Mouse (Mus musculus) brain, embryonic 14.5 days (tissue): ENCODE data around the gene Trem3.

ENCODE experiments used
- CTCF ChIP-seq: fragments of 200-500 bp; IDR thresholded peaks from 2 replicates; pipeline ENCODE4 v1.5.1; 2012; ENCODE audit warnings: inconsistent platforms, mild to moderate bottlenecking, moderate library complexity, borderline replicate concordance; ENCODE audit not compliant: insufficient read depth, insufficient read length; ENCODE audit errors: extremely low read depth
- POLR2A ChIP-seq: fragments of 200-500 bp; IDR thresholded peaks from 2 replicates; pipeline ENCODE4 v1.6.1; 2012; ENCODE audit warnings: mild to moderate bottlenecking, inconsistent platforms, borderline replicate concordance; ENCODE audit not compliant: poor library complexity, insufficient read depth, insufficient read length, severe bottlenecking; ENCODE audit errors: extremely low read depth

DNA sequence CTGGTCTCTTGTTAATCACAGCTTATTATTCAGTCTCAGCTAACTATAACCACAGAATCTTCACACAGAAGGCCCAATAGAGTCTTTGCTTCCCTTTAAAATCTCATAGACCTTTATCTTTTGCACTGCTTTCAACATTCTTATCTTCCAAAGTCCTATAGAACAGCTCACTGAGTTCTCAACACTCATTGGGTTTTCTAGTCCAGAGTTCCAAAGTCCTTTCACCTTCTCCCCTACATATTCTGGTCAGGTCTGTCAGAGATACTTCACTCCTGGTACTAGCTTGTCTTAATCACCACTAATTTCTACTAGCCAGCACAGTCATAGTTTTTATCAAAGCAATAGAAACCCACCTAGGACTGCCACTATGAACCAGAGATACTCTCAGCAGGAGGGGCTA, 9.0 kb downstream of the Trem3 start:
- TF ChIP-seq CTCF = no peak
- TF ChIP-seq POLR2A = no peak
